Mouse (Mus musculus) ES-E14 (cell line): ENCODE results near the gene Cdkn2b. TPM values are rescaled to one million over a fixed set of nuclear protein-coding genes. Genes with fewer than 3 reads are reported as not detected.

Source experiments
- DNase-seq: peaks from one replicate; pipeline ENCODE4 v3.0.0-alpha.2; 2013; ENCODE audit warnings: low read depth, low spot score
- H3K27ac ChIP-seq: 2 replicates; pipeline ENCODE4 v1.5.1; 2012; ENCODE audit warnings: low read depth, mild to moderate bottlenecking, low read length, moderate library complexity, mixed read lengths; ENCODE audit not compliant: poor library complexity, insufficient read depth, severe bottlenecking
- H3K36me3 ChIP-seq: 2 replicates; pipeline ENCODE4 v1.6.1; 2012; ENCODE audit warnings: mild to moderate bottlenecking, low read length, moderate library complexity, mixed read lengths; ENCODE audit not compliant: control insufficient read depth, poor library complexity, insufficient read depth, severe bottlenecking
- H3K4me1 ChIP-seq, 2 experiments: fragments of 150-350 bp in 1 of 2; sonication (generic) in 1 of 2; 2 replicates each; pipeline ENCODE4 v1.6.1; 2012; ENCODE audit warnings: low read length in 2 of 2, mild to moderate bottlenecking in 1 of 2, mixed read lengths in 1 of 2; ENCODE audit not compliant: control insufficient read depth in 2 of 2, insufficient read depth in 2 of 2, poor library complexity in 1 of 2
- H3K4me3 ChIP-seq, 2 experiments: fragments of 150-350 bp in 1 of 2; sonication (generic) in 1 of 2; 2 replicates each; pipeline ENCODE4 v1.5.1; 2012; ENCODE audit warnings: low read length in 2 of 2, low read depth in 1 of 2, mild to moderate bottlenecking in 1 of 2, mixed read lengths in 1 of 2; ENCODE audit not compliant: insufficient read depth in 1 of 2, poor library complexity in 1 of 2, severe bottlenecking in 1 of 2
- H3K9ac ChIP-seq: 2 replicates; pipeline ENCODE4 v1.6.1; 2012; ENCODE audit warnings: low read depth, mild to moderate bottlenecking, low read length, mixed read lengths; ENCODE audit not compliant: poor library complexity, insufficient read depth, severe bottlenecking
- H3K9me3 ChIP-seq: fragments of 150-350 bp; sonication (generic); 2 replicates; pipeline ENCODE4 v1.6.1; 2012; ENCODE audit warnings: low read depth, mild to moderate bottlenecking, low read length; ENCODE audit not compliant: control insufficient read depth, insufficient read depth
- CHD2 ChIP-seq: IDR thresholded peaks from 2 replicates; pipeline ENCODE4 v1.6.1; 2014; ENCODE audit warnings: mild to moderate bottlenecking, low read depth, low read length, inconsistent platforms
- HCFC1 ChIP-seq: IDR thresholded peaks from 2 replicates; pipeline ENCODE4 v1.6.1; 2012; ENCODE audit warnings: low read length, inconsistent platforms, borderline replicate concordance; ENCODE audit not compliant: insufficient read depth
- MAFK ChIP-seq: IDR thresholded peaks from 2 replicates; pipeline ENCODE4 v1.6.1; 2014; ENCODE audit warnings: mild to moderate bottlenecking, low read depth, low read length, inconsistent platforms; ENCODE audit not compliant: insufficient read depth
- ZC3H11A ChIP-seq: IDR thresholded peaks from 2 replicates; pipeline ENCODE4 v1.6.1; 2012; ENCODE audit warnings: low read depth, mild to moderate bottlenecking, inconsistent platforms, low read length, borderline replicate concordance
- ZNF384 ChIP-seq: IDR thresholded peaks from 2 replicates; pipeline ENCODE4 v1.6.1; 2012; ENCODE audit warnings: low read depth, low read length, inconsistent platforms
- in situ Hi-C, 2 experiments: fragments of 600-800 bp; cut with MboI; formaldehyde crosslinking; loops; one replicate each; pipeline ENCODE4 v1.15.1; 2025; ENCODE audit warnings: low sequenced_read_pairs in 2 of 2, inconsistent platforms in 1 of 2; ENCODE audit not compliant: unreplicated experiment in 2 of 2
- total RNA-seq: library from RNA; depleted of rRNA; stranded (reverse); fragments of 300-350 nt; gene quantifications from 2 replicates; pipeline ENCODE4 v1.2.3, GENCODE M21; 2012

The Cdkn2b gene
- total RNA-seq, 1 experiment: 34.3 TPM

DNA sequence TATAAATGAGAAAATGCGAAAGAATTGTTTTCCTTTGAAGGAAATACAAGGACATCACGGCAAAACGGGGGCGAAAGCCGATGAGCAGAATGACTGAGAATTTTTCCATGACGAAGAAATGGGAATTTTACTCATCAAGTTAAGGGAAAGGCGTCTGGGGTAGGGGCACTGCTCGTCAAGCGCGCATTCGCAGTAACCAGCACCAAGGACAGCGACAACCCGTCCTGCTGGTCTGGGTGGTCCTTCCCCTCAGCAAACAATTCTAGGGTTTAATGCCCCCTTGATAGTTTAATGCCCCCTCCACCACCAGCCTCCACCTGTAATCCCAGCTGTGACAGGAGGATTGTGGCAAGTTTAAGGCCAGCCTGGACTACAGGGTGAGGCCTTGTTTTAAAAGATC is 2.6 kb upstream of the Cdkn2b start:
- in situ Hi-C loops: no loop called here
- H3K4me1 ChIP-seq: no peaks in the 10 kb centered on the region
- no peaks in the 10 kb centered on the region for H3K9me3 ChIP-seq
- H3K9ac ChIP-seq: no peak overlapping the region
- H3K27ac ChIP-seq: no peak overlapping the region
- no peak for DNase-seq
- TF ChIP-seq CHD2: no peak
- no peak for TF ChIP-seq MAFK
- TF ChIP-seq ZNF384: no peak
- no peak for TF ChIP-seq HCFC1
- TF ChIP-seq ZC3H11A: no peak
- no peak overlapping the region for H3K4me3 ChIP-seq
- H3K36me3 ChIP-seq: no peaks in the 10 kb centered on the region

DNA sequence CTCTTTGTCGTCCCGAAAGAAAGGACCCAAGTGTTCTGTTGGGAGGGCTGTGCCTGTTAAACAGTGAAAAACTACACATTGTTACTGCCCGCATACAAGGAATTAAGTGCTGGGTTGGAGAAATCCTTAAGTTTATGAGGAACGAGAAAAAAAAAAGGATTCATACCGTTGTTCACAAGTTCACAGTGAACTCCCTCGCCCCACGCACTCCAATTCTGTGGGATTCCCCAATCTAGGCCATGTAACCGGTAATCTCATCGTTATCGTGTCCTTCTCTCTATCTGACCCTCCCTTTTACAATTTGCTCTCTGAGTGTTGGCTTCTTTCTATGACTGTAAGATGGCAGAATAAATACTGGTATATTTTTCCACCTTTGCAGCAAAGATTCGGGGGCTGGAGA is 843 bp downstream of the Cdkn2b start:
- TF ChIP-seq HCFC1 (no peak), MAFK (no peak), ZNF384 (no peak)
- in situ Hi-C loops: no loop called here

DNA sequence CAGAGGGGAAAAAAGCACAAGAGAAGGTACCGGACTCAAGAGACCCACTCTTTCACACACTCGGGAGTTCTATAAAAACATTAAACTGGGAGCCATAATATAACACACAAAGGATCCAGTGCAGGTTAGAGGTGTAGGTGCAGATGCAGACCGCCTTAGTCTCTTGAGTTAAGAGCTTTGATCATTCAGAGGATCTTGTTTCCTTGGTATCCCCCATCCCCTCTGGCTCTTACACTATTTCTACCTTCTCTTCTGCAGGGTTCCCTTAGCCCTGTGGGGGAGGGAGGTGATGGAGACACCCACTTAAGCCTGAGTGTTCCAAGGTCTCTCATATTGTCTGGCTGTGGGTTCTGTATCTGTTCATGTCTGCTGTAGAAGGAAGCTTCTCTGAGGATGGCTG is 2.8 kb downstream of the Cdkn2b start:
- TF ChIP-seq HCFC1 (no peak), ZNF384 (no peak), CHD2 (no peak), MAFK (no peak), ZC3H11A (no peak)
- no peak for DNase-seq
- in situ Hi-C loops: no loop called here
- Histone ChIP-seq H3K4me1 (peaks cover 0 to 2% of the 10 kb centered on the region in 2 experiments; a peak in 1 of 4 replicates), H3K4me3 (no peak overlapping the region), H3K27ac (no peak overlapping the region), H3K9me3 (no peaks in the 10 kb centered on the region), H3K36me3 (no peaks in the 10 kb centered on the region), H3K9ac (no peak overlapping the region)

More for the DNA sequence above, 843 bp downstream of the Cdkn2b start:
- no peak for DNase-seq
- no peaks in the 10 kb centered on the region for H3K4me1 ChIP-seq
- H3K27ac ChIP-seq: no peak overlapping the region
- no peaks in the 10 kb centered on the region for H3K9me3 ChIP-seq
- H3K36me3 ChIP-seq: no peaks in the 10 kb centered on the region
- H3K9ac ChIP-seq: no peak overlapping the region
- H3K4me3 ChIP-seq: peak overlapping the region; percentile 79 to 87

DNA sequence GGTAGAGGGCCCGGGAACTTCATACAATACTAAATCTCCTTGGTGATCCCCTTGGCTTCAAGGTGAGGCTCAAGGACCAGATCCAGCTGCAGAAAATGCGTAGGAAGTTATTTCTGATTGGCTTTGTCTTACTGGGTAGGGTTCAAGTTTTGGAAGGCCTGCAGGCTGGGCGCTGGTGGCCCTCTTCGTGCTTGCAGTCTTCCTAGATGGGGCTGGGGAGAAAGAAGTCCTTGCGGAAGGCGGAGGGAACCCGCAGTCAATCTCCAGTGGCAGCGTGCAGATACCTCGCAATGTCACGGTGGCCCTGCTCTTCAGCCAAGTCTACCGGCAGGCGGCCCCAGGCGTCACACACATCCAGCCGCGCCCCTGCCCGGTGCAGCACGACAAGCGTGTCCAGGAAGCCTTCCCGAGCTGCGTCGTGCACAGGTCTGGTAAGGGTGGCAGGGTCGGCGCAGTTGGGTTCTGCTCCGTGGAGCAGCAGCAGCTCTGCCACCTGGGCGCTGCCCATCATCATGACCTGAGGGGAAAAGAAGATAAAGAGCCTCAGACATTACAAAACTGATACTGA is 4.0 kb downstream of the Cdkn2b start:
- peak overlapping the region in 1 of 2 experiments; percentile 5; a peak in 1 of 4 replicates for H3K4me3 ChIP-seq
- DNase-seq: no peak
- no peaks in the 10 kb centered on the region for H3K9me3 ChIP-seq
- TF ChIP-seq ZNF384: no peak
- TF ChIP-seq MAFK: no peak
- TF ChIP-seq HCFC1: no peak
- no peak for TF ChIP-seq CHD2
- TF ChIP-seq ZC3H11A: no peak
- H3K36me3 ChIP-seq: no peaks in the 10 kb centered on the region
- peaks cover 0 to 3% of the 10 kb centered on the region in 2 experiments; a peak in 1 of 4 replicates for H3K4me1 ChIP-seq
- H3K9ac ChIP-seq: no peak overlapping the region
- no peak overlapping the region for H3K27ac ChIP-seq
- in situ Hi-C loops: no loop called here

DNA sequence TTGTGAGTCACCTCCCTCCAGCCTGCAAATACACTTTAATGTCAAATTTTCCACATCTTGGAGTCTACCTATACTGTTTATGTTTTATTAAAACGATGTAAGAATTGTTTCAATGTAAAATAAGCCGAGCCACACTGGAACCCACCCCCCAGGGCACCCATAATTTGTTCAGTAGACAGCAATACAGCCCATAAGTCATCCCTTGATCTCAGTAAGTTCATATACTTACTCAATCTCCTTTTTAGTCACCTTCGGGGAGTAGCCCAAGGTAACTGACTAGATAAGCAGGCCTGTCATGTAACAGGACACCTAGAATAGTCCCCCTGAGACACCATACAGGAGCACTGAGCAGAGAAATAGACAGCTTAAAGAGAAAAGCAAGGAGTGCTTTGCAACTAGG is 5.1 kb downstream of the Cdkn2b start:
- no peak overlapping the region for H3K4me3 ChIP-seq
- TF ChIP-seq MAFK (no peak), CHD2 (no peak), HCFC1 (no peak), ZNF384 (no peak), ZC3H11A (no peak)
- in situ Hi-C loops: no loop called here
- no peaks in the 10 kb centered on the region for H3K36me3 ChIP-seq
- no peaks in the 10 kb centered on the region for H3K9me3 ChIP-seq
- peaks cover 0 to 3% of the 10 kb centered on the region in 2 experiments; a peak in 1 of 4 replicates for H3K4me1 ChIP-seq
- no peak for DNase-seq
- no peak overlapping the region for H3K9ac ChIP-seq
- no peak overlapping the region for H3K27ac ChIP-seq
